Mouse (Mus musculus) neutrophil, adult 65 days (primary cell): Measurements from ENCODE around the gene Adprm. TPM values are rescaled to one million over a fixed set of nuclear protein-coding genes. Genes with fewer than 3 reads are reported as not detected.

Source experiments
- total RNA-seq: library from RNA; stranded (reverse); gene quantifications from 2 replicates; pipeline ENCODE4 v1.2.4, GENCODE M21; 2023

The Adprm gene
- total RNA-seq, result 29.8 and 30.7 TPM in 2 replicates

DNA sequence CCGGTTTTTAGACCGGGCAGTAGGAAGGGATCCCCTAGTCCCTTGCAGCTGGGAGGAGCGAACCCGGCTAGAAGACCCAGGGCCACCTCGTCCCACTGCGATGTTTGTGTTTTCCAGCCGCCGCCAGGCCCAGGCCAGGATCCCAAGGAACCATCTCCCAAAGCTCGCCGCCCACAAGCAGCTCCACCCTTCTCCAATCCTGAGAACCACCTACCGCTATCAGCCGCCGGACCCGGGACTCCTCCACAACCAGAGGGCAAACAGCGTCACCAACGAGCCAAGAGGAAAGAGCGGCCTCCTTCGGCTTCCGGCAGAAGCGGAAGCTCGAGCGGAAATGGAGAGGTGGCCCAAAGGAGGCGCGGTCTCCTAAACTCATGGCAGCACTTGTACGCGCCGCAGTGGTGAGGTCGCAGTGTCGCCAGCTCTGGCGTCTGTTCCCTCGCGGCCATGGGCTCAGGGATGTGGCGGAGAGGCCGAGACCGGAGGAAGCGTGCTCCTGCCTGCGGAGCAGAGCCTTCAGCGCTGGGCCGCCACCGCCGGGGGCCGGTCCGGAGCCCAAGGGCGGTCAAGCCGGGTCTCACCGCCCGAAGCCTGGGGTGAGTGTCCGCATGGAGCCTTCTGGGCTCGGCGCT lies at the start of gene Adprm, which contains the start of gene Sco1:
Adprm (minus strand) TSS at position 274 of the 632 bp plus-strand sequence.
Sco1 (plus strand) TSS at position 350 of the 632 bp plus-strand sequence.

GRCm38 (mm10) chr11:67078000-67078399 lies 25.6 kb upstream of the Adprm start, which contains the start of gene Myh3:
Gene Myh3, plus strand, starts transcription at chr11:67078300.

DNA sequence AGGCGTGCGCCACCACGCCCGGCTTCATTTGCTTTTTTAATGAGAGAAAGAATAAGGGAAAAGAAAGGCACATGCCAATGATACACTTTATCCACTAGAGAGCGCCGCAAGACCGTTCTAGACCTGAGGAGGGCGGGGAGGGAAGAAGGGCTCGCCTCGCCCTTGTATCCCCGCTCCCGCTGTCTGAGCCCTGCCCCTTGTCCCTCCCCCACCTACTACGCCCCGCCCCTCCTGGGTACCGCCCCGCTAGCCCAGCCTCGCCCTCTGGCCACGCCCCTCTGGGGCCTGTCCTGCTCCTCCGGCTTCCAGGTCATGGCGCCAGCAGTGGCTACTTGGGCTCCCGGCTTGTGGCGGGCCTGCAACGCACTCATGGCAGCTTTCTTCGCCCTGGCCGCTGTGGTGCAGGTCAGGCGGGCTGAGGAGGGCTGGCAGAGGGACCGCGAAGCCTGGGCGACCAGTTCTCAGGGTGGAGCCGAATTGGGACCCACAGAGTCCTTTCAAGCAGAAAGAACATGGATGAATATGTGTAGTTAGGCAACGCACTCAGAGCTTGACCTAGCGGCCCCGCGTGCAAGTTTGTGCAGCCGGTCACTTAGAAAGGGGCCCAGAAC lies 27.4 kb downstream of the Adprm start, which contains the start of gene Tmem220:
Tmem220 (plus strand) TSS at position 288 of the 611 bp plus-strand sequence.

Other genes with a start within 250 kb of the Adprm start
- not detected in 2 replicates for gene Pirt, start 140.6 kb downstream of the Adprm start, total RNA-seq
- not detected in 2 replicates for gene Tmem238l, start 96.0 kb downstream of the Adprm start, total RNA-seq
- gene Tmem220, start 27.4 kb downstream of the Adprm start, total RNA-seq, result 2.0 and 2.3 TPM in 2 replicates
- gene Sco1, start 76 bp upstream of the Adprm start, total RNA-seq, result 5.5 and 5.8 TPM in 2 replicates
- 0.09 TPM in 1 of 2 replicates, not detected in the other for gene Myh3, start 25.7 kb upstream of the Adprm start, total RNA-seq
- gene Myh2, start 118.4 kb upstream of the Adprm start, total RNA-seq, result not detected in 2 replicates
- not detected in 2 replicates for gene Myh1, start 147.5 kb upstream of the Adprm start, total RNA-seq
- gene Myh4, start 185.4 kb upstream of the Adprm start, total RNA-seq, result not detected in 2 replicates
- gene Myh8, start 224.5 kb upstream of the Adprm start, total RNA-seq, result not detected in 2 replicates